9 mouse cellular contexts compared by ENCODE assay signal in genomic region chr15:99393386-99394252, GRCm38 (mm10). TPM values are rescaled to one million over a fixed set of nuclear protein-coding genes. Genes with fewer than 3 reads are reported as not detected.
DNase-seq lines count a peak whose midpoint lies in the region; ATAC-seq and TF ChIP-seq lines count a peak whose summit lies in the region.
"Had no signal": no experiment of that assay in that cellular context is flagged by ENCODE, and none has a peak within 500 bp of the region (broad histone marks: within the 10 kb centered on the region; RNA-seq: fewer than 3 reads in every experiment).

No protein-coding gene starts in this region.

- H3K27me3 ChIP-seq in forebrain, embryonic 15.5 days: no peaks in the 10 kb centered on the region
- no peaks in the 10 kb centered on the region for H3K27me3 ChIP-seq in intestine, embryonic 14.5 days (replicated peaks; ENCODE audit: control insufficient read depth, insufficient read depth, low read length)
- no peaks in the 10 kb centered on the region for H3K27me3 ChIP-seq in liver, embryonic 15.5 days
- H3K27me3 ChIP-seq: Patski had no signal

- peak overlapping the region; percentile 99 for H3K27ac ChIP-seq in gastrocnemius, adult 2 months
- H3K27ac ChIP-seq in bone marrow, adult 2 months (ENCODE audit: control insufficient read depth, insufficient read depth, low read depth, low read length, poor library complexity): peak overlapping the region; percentile 95
- peak overlapping the region; percentile 93 for H3K27ac ChIP-seq in forebrain, embryonic 15.5 days (replicated peaks)
- H3K27ac ChIP-seq in intestine, embryonic 14.5 days (ENCODE audit: low read depth): peak overlapping the region; percentile 91
- H3K27ac ChIP-seq in liver, embryonic 15.5 days (replicated peaks): peak overlapping the region; percentile 94

- no peaks in the 10 kb centered on the region for H3K36me3 ChIP-seq in forebrain, embryonic 15.5 days
- no peaks in the 10 kb centered on the region for H3K36me3 ChIP-seq in intestine, embryonic 14.5 days (ENCODE audit: control insufficient read depth, insufficient read depth, low read length)
- H3K36me3 ChIP-seq in liver, embryonic 15.5 days (replicated peaks): no peaks in the 10 kb centered on the region

- DNase-seq in gastrocnemius, adult 2 months: no peak
- DNase-seq in gastrocnemius, adult 18-20 months (ENCODE audit: low spot score): no peak
- no peak for DNase-seq in intestine, embryonic 14.5 days (ENCODE audit: low spot score)
- peak; percentile 89 for DNase-seq in natural killer cell, adult 2 months (ENCODE audit: low spot score in 2 of 2)
- no peak for DNase-seq in layer of hippocampus, postnatal 25 days (ENCODE audit: extremely low spot score in 1 of 2, low spot score in 1 of 2)

- peak overlapping the region; percentile 88 for H3K4me2 ChIP-seq in forebrain, embryonic 15.5 days (replicated peaks)
- peak overlapping the region; percentile 95 for H3K4me2 ChIP-seq in intestine, embryonic 14.5 days (ENCODE audit: low read length)
- H3K4me2 ChIP-seq in liver, embryonic 15.5 days: peak overlapping the region; percentile 67

- H3K4me3 ChIP-seq in gastrocnemius, adult 2 months: peak overlapping the region; percentile 93
- H3K4me3 ChIP-seq in bone marrow, adult 2 months (replicated peaks; ENCODE audit: control insufficient read depth, low read depth, low read length): peak overlapping the region; percentile 75
- peak overlapping the region; percentile 85 for H3K4me3 ChIP-seq in forebrain, embryonic 15.5 days
- peak overlapping the region; percentile 87 for H3K4me3 ChIP-seq in intestine, embryonic 14.5 days (ENCODE audit: low read depth, low read length)
- peak overlapping the region; percentile 79 for H3K4me3 ChIP-seq in liver, embryonic 15.5 days (replicated peaks)

- no peak; the same call in 1 of the 2 replicates for TF ChIP-seq POLR2A in bone marrow, adult 2 months (IDR thresholded peaks at IDR 0.05; ENCODE audit: borderline replicate concordance, control insufficient read depth, low read depth, low read length)

- peak; percentile 3 for ATAC-seq in forebrain, embryonic 15.5 days (replicated peaks)
- ATAC-seq in intestine, embryonic 14.5 days (replicated peaks; ENCODE audit: low FRiP score, low TSS enrichment, low read depth): peak; percentile 63
- ATAC-seq in liver, embryonic 15.5 days (ENCODE audit: insufficient read depth): peak; percentile 52

- H3K4me1 ChIP-seq in bone marrow, adult 2 months (ENCODE audit: control insufficient read depth, insufficient read depth, low read length): peaks cover 6% of the 10 kb centered on the region; the same call in 1 of the 2 replicates
- peaks cover 40% of the 10 kb centered on the region for H3K4me1 ChIP-seq in forebrain, embryonic 15.5 days
- peaks cover 18% of the 10 kb centered on the region for H3K4me1 ChIP-seq in intestine, embryonic 14.5 days (replicated peaks; ENCODE audit: control insufficient read depth, insufficient read depth, low read length)
- H3K4me1 ChIP-seq in liver, embryonic 15.5 days (replicated peaks): peaks cover 63% of the 10 kb centered on the region

- WGBS in bone marrow, adult 2 months: under 1% methylated on average over 24 of the region's 24 CpGs
- 10% methylated on average over 24 of the region's 24 CpGs for WGBS in forebrain, embryonic 15.5 days
- WGBS in intestine, embryonic 14.5 days: 5% methylated on average over 24 of the region's 24 CpGs
- WGBS in liver, embryonic 15.5 days (ENCODE audit: insufficient replicate concordance): 2% methylated on average over 24 of the region's 24 CpGs

- H3K9me3 ChIP-seq in forebrain, embryonic 15.5 days: no peaks in the 10 kb centered on the region
- H3K9me3 ChIP-seq in intestine, embryonic 14.5 days (ENCODE audit: control insufficient read depth, low read length): no peaks in the 10 kb centered on the region
- H3K9me3 ChIP-seq in liver, embryonic 15.5 days (replicated peaks): no peaks in the 10 kb centered on the region

- TF ChIP-seq CTCF in gastrocnemius, adult 2 months (IDR thresholded peaks at IDR 0.05): no peak
- no peak for TF ChIP-seq CTCF in bone marrow, adult 2 months (IDR thresholded peaks at IDR 0.05; ENCODE audit: control insufficient read depth, insufficient read depth, low read length)

- intact Hi-C loops in gastrocnemius, adult 2 months (cut with DNase I): no loop called here

- H3K9ac ChIP-seq in forebrain, embryonic 15.5 days (replicated peaks): peak overlapping the region; percentile 74
- peak overlapping the region; percentile 90 for H3K9ac ChIP-seq in intestine, embryonic 14.5 days (ENCODE audit: low read length)
- H3K9ac ChIP-seq in liver, embryonic 15.5 days: peak overlapping the region; percentile 81

RNA-seq across cellular contexts. Expression of gene Tmbim6, which starts 0.9 kb away (rescaled TPM):
- total RNA-seq in gastrocnemius, adult 2 months (2021): 100 to 1,000 TPM; 181 to 184 TPM
- 100 to 1,000 TPM; 197 to 208 TPM for total RNA-seq in gastrocnemius, adult 18-20 months (2021)
- polyA plus RNA-seq in bone marrow, adult 2 months (2011; ENCODE audit: insufficient read depth, insufficient read length, low replicate concordance, missing spikeins): 93.5 and 146 TPM in 2 replicates
- 250 and 263 TPM in 2 replicates for polyA plus RNA-seq in forebrain, embryonic 15.5 days (2015; fragmentation: Nextera tagmentation; extraction: Ambion mirVana)
- 368 and 370 TPM in 2 replicates for polyA plus RNA-seq in intestine, embryonic 14.5 days (2014; fragmentation: Nextera tagmentation; extraction: Ambion mirVana)
- polyA plus RNA-seq in liver, embryonic 15.5 days (2015; fragmentation: Nextera tagmentation; extraction: Ambion mirVana): 278 and 304 TPM in 2 replicates
- 100 to 1,000 TPM; 359 to 369 TPM for total RNA-seq in layer of hippocampus, postnatal 25 days (2021)

RNA-seq across cellular contexts. Expression of gene Fmnl3, which starts 23.3 kb away (rescaled TPM):
- total RNA-seq in gastrocnemius, adult 2 months (2021): 1 to 10 TPM; 5.5 to 7.2 TPM
- total RNA-seq in gastrocnemius, adult 18-20 months (2021): 1 to 10 TPM; 4.2 to 7.7 TPM
- 13.0 and 17.7 TPM in 2 replicates for polyA plus RNA-seq in bone marrow, adult 2 months (2011; ENCODE audit: insufficient read depth, insufficient read length, low replicate concordance, missing spikeins)
- 9.9 and 10.2 TPM in 2 replicates for polyA plus RNA-seq in forebrain, embryonic 15.5 days (2015; fragmentation: Nextera tagmentation; extraction: Ambion mirVana)
- 15.9 and 19.5 TPM in 2 replicates for polyA plus RNA-seq in intestine, embryonic 14.5 days (2014; fragmentation: Nextera tagmentation; extraction: Ambion mirVana)
- 3.5 and 3.8 TPM in 2 replicates for polyA plus RNA-seq in liver, embryonic 15.5 days (2015; fragmentation: Nextera tagmentation; extraction: Ambion mirVana)
- total RNA-seq in layer of hippocampus, postnatal 25 days (2021): 10 to 100 TPM in 1 of 2 experiments, 1 to 10 TPM in 1; 9.3 to 11.3 TPM

Comparison
In these comparisons a context has a peak if more than half of its experiments do, and no peak if none do; other contexts are left out.
1. DNase-seq: peak in natural killer cell, adult 2 months (2 of 2); none in gastrocnemius, adult 2 months (single experiment), gastrocnemius, adult 18-20 months (single experiment), intestine, embryonic 14.5 days (single experiment) and layer of hippocampus, postnatal 25 days (0 of 2).
2. ATAC-seq: peak in every context shown above with its lines; median percentile 63 in intestine, embryonic 14.5 days; 52 in liver, embryonic 15.5 days; 3 in forebrain, embryonic 15.5 days.
3. Peak in every context shown above with its lines, with median percentiles within 50 percentile points of each other: H3K27ac ChIP-seq, H3K4me3 ChIP-seq, H3K4me2 ChIP-seq and H3K9ac ChIP-seq.